Mouse (Mus musculus) kidney, embryonic 14.5 days (tissue): ENCODE results near the gene Pttg1ip. TPM values are rescaled to one million over a fixed set of nuclear protein-coding genes. Genes with fewer than 3 reads are reported as not detected.

Experiments used
- microRNA counts: library from miRNA; unstranded; fragments of <30 nt; microRNA quantifications from one replicate; lab custom pipeline; 2017
- microRNA-seq: library from miRNA; unstranded; fragments of <30 nt; microRNA quantifications from one replicate; pipeline ENCODE4, GENCODE M21; 2016
- polyA plus RNA-seq: library from polyadenylated mRNA; unstranded; fragments of >200 nt; fragmentation: Nextera tagmentation; extraction: Ambion mirVana; gene quantifications from 2 replicates; pipeline ENCODE4 v1.2.1, GENCODE M21; 2014

The Pttg1ip gene
- polyA plus RNA-seq, 1 experiment from 2014 or later: 144 TPM

MicroRNAs within 50 kb of the gene (microRNA counts, 519-probe panel; counts per million panel counts)
- microRNA mmu-miR-1930 (lab: Ali Mortazavi, UCI): not detected

Small RNAs within 50 kb of the gene (microRNA-seq; reads per million reads assigned to microRNA genes)
- gene Mir1930: 16.6 reads per million, percentile 31 among the genes with 10 or more reads in this experiment

Other genes starting within 250 kb of the Pttg1ip start
- gene Adarb1, start 163.4 kb upstream of the Pttg1ip start, polyA plus RNA-seq: 5.1 and 7.3 TPM in 2 replicates
- gene Fam207a, start 65.9 kb upstream of the Pttg1ip start, polyA plus RNA-seq: 28.8 and 36.5 TPM in 2 replicates
- gene Itgb2, start 51.5 kb upstream of the Pttg1ip start, polyA plus RNA-seq: 1.1 and 1.3 TPM in 2 replicates
- 253 and 294 TPM in 2 replicates for gene Sumo3, start 24.4 kb downstream of the Pttg1ip start, polyA plus RNA-seq
- 1.2 and 1.8 TPM in 2 replicates for gene Gm49325, start 24.5 kb downstream of the Pttg1ip start, polyA plus RNA-seq
- gene Ube2g2, start 40.6 kb downstream of the Pttg1ip start, polyA plus RNA-seq: 41.3 and 51.8 TPM in 2 replicates
- 0.41 and 0.74 TPM in 2 replicates for gene Tspear, start 104.8 kb downstream of the Pttg1ip start, polyA plus RNA-seq
- gene Gm19402, start 109.0 kb downstream of the Pttg1ip start, polyA plus RNA-seq: not detected in 2 replicates
- not detected in 2 replicates for gene Gm9508, start 115.5 kb downstream of the Pttg1ip start, polyA plus RNA-seq
- gene Gm10272, start 124.9 kb downstream of the Pttg1ip start, polyA plus RNA-seq: not detected in 2 replicates
- gene Gm10024, start 129.7 kb downstream of the Pttg1ip start, polyA plus RNA-seq: not detected in 2 replicates
- gene Gm10142, start 134.1 kb downstream of the Pttg1ip start, polyA plus RNA-seq: not detected in 2 replicates
- gene Krtap12-1, start 138.9 kb downstream of the Pttg1ip start, polyA plus RNA-seq: not detected in 2 replicates
- not detected in 2 replicates for gene Gm10100, start 144.8 kb downstream of the Pttg1ip start, polyA plus RNA-seq
- gene Gm18596, start 160.9 kb downstream of the Pttg1ip start, polyA plus RNA-seq: not detected in 2 replicates
- gene Gm9736, start 169.6 kb downstream of the Pttg1ip start, polyA plus RNA-seq: not detected in 2 replicates
- gene Gm3233, start 178.0 kb downstream of the Pttg1ip start, polyA plus RNA-seq: not detected in 2 replicates
- not detected in 2 replicates for gene Gm3238, start 189.6 kb downstream of the Pttg1ip start, polyA plus RNA-seq
- not detected in 2 replicates for gene Gm7138, start 195.2 kb downstream of the Pttg1ip start, polyA plus RNA-seq
- gene Gm3250, start 200.8 kb downstream of the Pttg1ip start, polyA plus RNA-seq: not detected in 2 replicates
- not detected in 2 replicates for gene Gm7137, start 206.5 kb downstream of the Pttg1ip start, polyA plus RNA-seq
- gene Gm9639, start 213.4 kb downstream of the Pttg1ip start, polyA plus RNA-seq: not detected in 2 replicates
- not detected in 2 replicates for gene Gm19668, start 217.4 kb downstream of the Pttg1ip start, polyA plus RNA-seq
- gene Gm9507, start 230.1 kb downstream of the Pttg1ip start, polyA plus RNA-seq: not detected in 2 replicates
- gene Gm2696, start 233.0 kb downstream of the Pttg1ip start, polyA plus RNA-seq: not detected in 2 replicates
- not detected in 2 replicates for gene Krtap10-4, start 245.4 kb downstream of the Pttg1ip start, polyA plus RNA-seq